Mouse (Mus musculus) G1E (cell line): Measurements from ENCODE around the gene Tpm1. TPM values are rescaled to one million over a fixed set of nuclear protein-coding genes. Genes with fewer than 3 reads are reported as not detected.

Source experiments
- ATAC-seq: 2 replicates; pipeline ENCODE4 v1.8.0; 2016; ENCODE audit warnings: mild to moderate bottlenecking; ENCODE audit not compliant: insufficient number of reproducible peaks, poor library complexity, low FRiP score, severe bottlenecking; ENCODE audit errors: extremely low read depth
- DNase-seq: peaks from one replicate; pipeline ENCODE4 v3.0.0; 2012; ENCODE audit warnings: low spot score
- H3K27me3 ChIP-seq: 2 replicates; pipeline ENCODE4 v1.6.1; 2012; ENCODE audit warnings: mild to moderate bottlenecking, low read length, inconsistent platforms; ENCODE audit not compliant: insufficient read depth
- H3K36me3 ChIP-seq: replicated peaks from 2 replicates; pipeline ENCODE3; 2012; ENCODE audit warnings: mild to moderate bottlenecking, inconsistent platforms
- H3K4me1 ChIP-seq: 2 replicates; pipeline ENCODE4 v1.6.1; 2012; ENCODE audit warnings: low read depth, low read length, inconsistent platforms, mixed read lengths; ENCODE audit not compliant: insufficient read depth
- H3K4me3 ChIP-seq: 2 replicates; pipeline ENCODE4 v1.5.1; 2012; ENCODE audit warnings: low read depth, mild to moderate bottlenecking, inconsistent platforms, low read length, moderate library complexity, mixed read lengths
- H3K9me3 ChIP-seq: replicated peaks from 2 replicates; pipeline ENCODE4 v1.6.1; 2012; ENCODE audit warnings: inconsistent platforms
- CTCF ChIP-seq: IDR thresholded peaks from 2 replicates; pipeline ENCODE4 v1.5.1; 2012; ENCODE audit warnings: low read depth, low read length, inconsistent platforms, mixed read lengths
- GATA1 ChIP-seq: IDR thresholded peaks from 2 replicates; pipeline ENCODE4 v1.6.1; 2012; ENCODE audit warnings: borderline replicate concordance, low read length, inconsistent platforms, mixed read lengths
- GATA2 ChIP-seq: IDR thresholded peaks from 2 replicates; pipeline ENCODE4 v1.6.1; 2012; ENCODE audit warnings: low read depth, low read length, inconsistent platforms, borderline replicate concordance
- POLR2AphosphoS5 ChIP-seq: IDR thresholded peaks from 2 replicates; pipeline ENCODE4 v1.6.1; 2012; ENCODE audit warnings: low read depth, low read length, inconsistent platforms; ENCODE audit not compliant: insufficient replicate concordance
- TAL1 ChIP-seq: conservative IDR thresholded peaks from 2 replicates; pipeline ENCODE4 v1.6.1; 2012; ENCODE audit warnings: low read depth, low read length, inconsistent platforms, mixed read lengths
- polyA plus RNA-seq: library from polyadenylated mRNA; stranded (reverse); fragments of >175 nt; gene quantifications from 2 replicates; pipeline ENCODE4 v1.2.3, GENCODE M21; 2012
- total RNA-seq, 2 experiments: library from RNA; stranded (forward) in 1 of 2; stranded (reverse) in 1 of 2; fragments of 200-1000 nt in 1 of 2; fragments of >200 nt in 1 of 2; fragmentation: Nextera tagmentation in 1 of 2; gene quantifications; 2 replicates each; pipeline ENCODE4 v1.2.3; 2014 to 2017

The Tpm1 gene
- total and polyA plus RNA-seq, 3 experiments: 98.8 to 191 (median 171) TPM

DNA sequence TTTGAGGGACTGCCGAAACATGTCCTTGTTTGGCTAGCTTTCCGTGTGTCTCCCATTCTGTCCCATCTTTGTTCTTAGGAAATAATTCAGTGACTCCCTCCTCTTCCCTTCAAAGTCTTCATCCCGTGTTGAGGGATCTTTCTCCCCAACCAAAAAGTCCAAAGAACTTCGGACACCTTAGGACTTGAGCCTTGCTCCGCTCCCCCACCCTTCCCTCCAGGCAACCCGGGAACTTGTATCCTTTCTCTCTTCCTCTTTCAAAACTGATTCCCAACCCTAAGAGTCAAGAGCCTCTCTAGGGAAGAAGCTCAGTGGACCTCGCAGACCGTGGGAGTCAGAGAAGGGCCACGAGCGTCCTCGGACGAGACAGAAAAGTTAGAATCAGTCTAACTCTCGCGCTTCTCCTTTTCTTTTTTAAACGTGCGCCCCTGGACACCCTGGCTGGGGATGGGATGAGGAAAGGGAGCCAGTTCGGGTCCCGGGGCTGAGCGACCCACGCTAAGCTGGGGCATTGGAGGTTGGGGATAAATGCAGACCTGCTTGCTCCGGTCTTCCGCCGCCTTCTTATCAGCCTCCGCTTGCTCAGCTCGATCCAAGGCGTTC, 622 bp downstream of the Tpm1 start:
- ATAC-seq (no peak), DNase-seq (no peak)
- H3K4me3 ChIP-seq: no peak overlapping the region; the same call in 1 of the 2 replicates
- TF ChIP-seq CTCF (no peak), GATA1 (no peak), TAL1 (no peak), POLR2AphosphoS5 (no peak)
- 0 out of 2 replicates have a peak, but pooled peaks cover 4% of the 10 kb centered on the region for H3K9me3 ChIP-seq
- no peaks in the 10 kb centered on the region for H3K36me3 ChIP-seq
- peaks cover 63% of the 10 kb centered on the region for H3K27me3 ChIP-seq
- peaks cover 47% of the 10 kb centered on the region for H3K4me1 ChIP-seq

- DNase-seq: no peak
- TF ChIP-seq CTCF: no peak
- TF ChIP-seq POLR2AphosphoS5: no peak
- TF ChIP-seq GATA1: no peak
- no peak for TF ChIP-seq TAL1
- no peak for TF ChIP-seq GATA2
- Histone ChIP-seq H3K9me3 (0 out of 2 replicates have a peak, but pooled peaks cover 4% of the 10 kb centered on the region), H3K4me3 (peak overlapping the region; percentile 56; the same call in 1 of the 2 replicates), H3K4me1 (peaks cover 47% of the 10 kb centered on the region), H3K36me3 (no peaks in the 10 kb centered on the region), H3K27me3 (peaks cover 60% of the 10 kb centered on the region)
- ATAC-seq: no peak
Measured at GRCm38 (mm10) chr9:67047606-67048482, 1.4 kb downstream of the Tpm1 start.

DNA sequence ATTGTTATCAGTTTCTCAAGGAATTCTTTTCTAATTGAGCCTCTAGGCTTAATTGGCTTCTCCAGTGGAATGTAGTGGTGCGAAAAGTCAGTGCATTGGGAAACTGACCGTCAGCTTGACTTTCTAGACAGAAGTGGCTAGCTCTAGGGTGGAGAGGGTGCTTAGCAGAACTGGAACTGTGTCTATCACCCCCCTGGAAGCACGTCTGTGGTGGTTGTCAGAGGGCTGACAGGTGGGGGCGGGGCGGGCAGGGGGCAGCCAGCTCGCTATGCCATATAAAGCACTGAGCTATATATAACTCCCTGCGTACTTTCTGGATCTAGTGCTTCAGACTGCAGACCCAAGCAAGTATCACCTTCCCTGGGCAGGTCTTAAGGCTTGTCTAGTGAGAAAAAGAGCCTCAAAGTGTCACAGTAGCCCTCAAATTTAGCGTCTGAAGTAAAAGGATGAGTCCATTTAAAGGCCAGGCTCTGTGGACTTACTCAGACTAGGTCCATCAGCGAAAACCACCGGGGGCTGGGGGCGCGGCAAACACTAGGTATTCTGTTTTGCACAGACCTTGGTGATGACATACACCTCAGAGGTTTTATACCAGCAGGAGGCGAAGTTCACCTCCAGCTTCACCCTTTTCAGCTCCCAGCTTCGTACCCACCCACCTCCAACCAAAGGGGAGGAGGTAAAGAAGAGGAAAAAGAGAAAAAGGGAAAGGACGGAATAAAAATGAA, 2.2 kb downstream of the Tpm1 start:
- TF ChIP-seq CTCF (no peak), POLR2AphosphoS5 (no peak), GATA1 (no peak), GATA2 (no peak), TAL1 (no peak)
- Histone ChIP-seq H3K36me3 (no peaks in the 10 kb centered on the region), H3K9me3 (0 out of 2 replicates have a peak, but pooled peaks cover 4% of the 10 kb centered on the region), H3K4me3 (no peak overlapping the region; the same call in 1 of the 2 replicates), H3K27me3 (peaks cover 52% of the 10 kb centered on the region), H3K4me1 (peaks cover 50% of the 10 kb centered on the region)
- DNase-seq (no peak), ATAC-seq (no peak)

DNA sequence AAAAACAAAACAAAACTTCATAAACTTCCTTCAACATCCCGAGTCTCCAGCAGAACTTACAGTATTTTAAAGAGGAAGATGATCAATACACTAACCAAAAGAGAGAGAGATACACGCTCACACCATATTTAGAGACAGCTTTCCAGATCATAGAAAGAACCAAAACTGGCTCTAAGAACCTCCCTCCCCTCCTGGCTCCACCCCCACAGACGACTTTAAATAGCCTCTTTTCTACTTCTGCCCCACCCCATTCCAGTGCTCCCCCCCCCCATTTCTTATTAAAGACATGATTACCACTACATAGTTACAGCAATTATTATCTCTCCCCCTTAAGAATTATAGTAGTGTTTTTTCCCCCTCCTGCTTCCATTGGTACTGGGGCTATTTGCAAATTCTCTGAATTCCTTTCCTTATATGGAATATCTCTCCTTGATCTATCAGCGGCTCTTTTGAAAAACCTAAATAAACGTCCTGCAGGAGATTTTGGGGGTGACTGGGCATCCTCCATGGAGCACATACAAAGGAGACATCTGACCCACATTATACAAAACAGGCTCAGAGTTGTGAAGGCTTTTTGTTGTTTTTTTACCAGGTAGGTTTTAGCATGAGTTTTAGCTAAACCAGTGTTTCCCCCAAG, 3.1 kb downstream of the Tpm1 start:
- TF ChIP-seq GATA1: no peak
- Histone ChIP-seq H3K27me3 (peaks cover 44% of the 10 kb centered on the region), H3K4me3 (no peak overlapping the region; the same call in 1 of the 2 replicates), H3K4me1 (peaks cover 60% of the 10 kb centered on the region), H3K9me3 (0 out of 2 replicates have a peak, but pooled peaks cover 4% of the 10 kb centered on the region), H3K36me3 (peaks cover 3% of the 10 kb centered on the region)
- ATAC-seq (no peak), DNase-seq (no peak)

DNA sequence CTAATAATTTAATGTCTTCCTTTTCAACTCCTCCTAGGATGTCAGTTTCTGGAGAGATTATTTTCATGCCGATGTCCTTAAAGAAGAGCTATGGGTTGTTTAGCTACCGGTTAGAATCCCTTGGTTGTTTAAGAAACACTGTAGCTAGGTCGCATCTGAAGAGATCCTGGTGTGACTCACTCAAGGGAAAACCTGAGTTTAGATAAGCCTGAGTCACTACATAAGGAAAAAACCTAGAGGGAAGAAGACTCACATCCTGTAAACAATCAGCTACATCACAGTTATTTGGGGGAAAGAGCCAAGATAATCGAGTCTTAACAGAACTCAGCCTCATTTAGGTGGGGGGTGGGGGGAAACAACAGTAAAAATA, 3.9 kb downstream of the Tpm1 start:
- no peak for ATAC-seq
- Histone ChIP-seq H3K27me3 (peaks cover 37% of the 10 kb centered on the region), H3K9me3 (0 out of 2 replicates have a peak, but pooled peaks cover 4% of the 10 kb centered on the region), H3K4me3 (no peak overlapping the region), H3K4me1 (peaks cover 68% of the 10 kb centered on the region), H3K36me3 (peaks cover 8% of the 10 kb centered on the region)
- TF ChIP-seq TAL1: no peak
- no peak for TF ChIP-seq POLR2AphosphoS5
- TF ChIP-seq GATA1: no peak
- no peak for TF ChIP-seq GATA2
- no peak for TF ChIP-seq CTCF
- DNase-seq: no peak
